Mouse (Mus musculus): ENCODE results near the gene Mtm1. TPM values are rescaled to one million over a fixed set of nuclear protein-coding genes. Genes with fewer than 3 reads are reported as not detected.

The Mtm1 gene
- 4.7 and 5.1 TPM in 2 replicates for polyA plus RNA-seq (2014; fragmentation: Nextera tagmentation; extraction: Ambion mirVana)

DNA sequence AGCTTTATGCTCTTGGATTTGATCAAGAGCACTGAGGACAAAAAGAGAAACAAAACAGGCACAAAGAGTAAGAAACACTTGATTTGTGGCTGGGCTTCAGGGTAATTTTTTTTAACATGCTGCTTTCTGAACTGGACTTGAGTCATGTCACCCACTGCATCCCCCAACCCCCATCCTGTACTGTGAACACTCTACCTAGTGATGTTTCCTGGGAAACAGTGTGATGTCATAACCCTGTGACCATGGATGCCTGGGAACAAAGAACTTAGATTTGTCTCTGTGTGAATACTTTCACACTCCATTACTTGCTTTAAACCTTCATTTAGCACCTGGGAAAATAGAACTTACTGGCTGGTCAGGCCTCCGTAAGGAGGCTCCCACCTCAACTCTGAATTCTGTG lies at the start of gene Mtm1:
Gene Mtm1 (plus strand): TSS at position 301 of the 400 bp plus-strand sequence.
- Histone ChIP-seq H3K36me3 (ENCODE audit: control insufficient read depth, insufficient read depth, low read length) (no peaks in the 10 kb centered on the region), H3K4me3 (replicated peaks; ENCODE audit: low read depth, low read length) (no peak within 1 kb of the TSS), H3K27me3 (ENCODE audit: control insufficient read depth, insufficient read depth, low read length) (no peaks in the 10 kb centered on the region), H3K4me1 (ENCODE audit: control insufficient read depth, insufficient read depth, low read length) (no peaks in the 10 kb centered on the region), H3K9ac (replicated peaks; ENCODE audit: low read length) (no peak within 1 kb of the TSS), H3K4me2 (ENCODE audit: low read length) (no peak within 1 kb of the TSS), H3K9me3 (ENCODE audit: control insufficient read depth, low read length) (no peaks in the 10 kb centered on the region), H3K27ac (replicated peaks; ENCODE audit: low read depth, low read length) (no peak within 1 kb of the TSS)
- ATAC-seq (ENCODE audit: low FRiP score, low TSS enrichment) = no peak
- no peak for DNase-seq
- 71% methylated on average over 1 of the region's 1 CpGs for WGBS

- Histone ChIP-seq H3K4me2 (ENCODE audit: low read length) (no peak overlapping the region), H3K36me3 (ENCODE audit: control insufficient read depth, insufficient read depth, low read length) (no peaks in the 10 kb centered on the region), H3K4me1 (ENCODE audit: control insufficient read depth, insufficient read depth, low read length) (no peaks in the 10 kb centered on the region), H3K9ac (replicated peaks; ENCODE audit: low read length) (no peak overlapping the region), H3K9me3 (ENCODE audit: control insufficient read depth, low read length) (no peaks in the 10 kb centered on the region), H3K27me3 (ENCODE audit: control insufficient read depth, insufficient read depth, low read length) (no peaks in the 10 kb centered on the region), H3K4me3 (replicated peaks; ENCODE audit: low read depth, low read length) (no peak overlapping the region), H3K27ac (replicated peaks; ENCODE audit: low read depth, low read length) (no peak overlapping the region)
- 92% methylated on average over 3 of the region's 3 CpGs for WGBS
- no peak for DNase-seq
- ATAC-seq (ENCODE audit: low FRiP score, low TSS enrichment) = no peak
These were observed 29.0 kb upstream of the Mtm1 start for GRCm38 (mm10) chrX:71181526-71181925.

GRCm38 (mm10) chrX:71183671-71184070 lies 26.9 kb upstream of the Mtm1 start:
- Histone ChIP-seq H3K4me1 (ENCODE audit: control insufficient read depth, insufficient read depth, low read length) (no peaks in the 10 kb centered on the region), H3K9me3 (ENCODE audit: control insufficient read depth, low read length) (no peaks in the 10 kb centered on the region), H3K4me3 (replicated peaks; ENCODE audit: low read depth, low read length) (no peak overlapping the region), H3K27me3 (ENCODE audit: control insufficient read depth, insufficient read depth, low read length) (no peaks in the 10 kb centered on the region), H3K4me2 (ENCODE audit: low read length) (no peak overlapping the region), H3K27ac (replicated peaks; ENCODE audit: low read depth, low read length) (no peak overlapping the region), H3K9ac (replicated peaks; ENCODE audit: low read length) (no peak overlapping the region), H3K36me3 (ENCODE audit: control insufficient read depth, insufficient read depth, low read length) (no peaks in the 10 kb centered on the region)
- ATAC-seq (ENCODE audit: low FRiP score, low TSS enrichment) = no peak
- no peak for DNase-seq
- 90% methylated on average over 4 of the region's 4 CpGs for whole genome bisulfite sequencing

DNA sequence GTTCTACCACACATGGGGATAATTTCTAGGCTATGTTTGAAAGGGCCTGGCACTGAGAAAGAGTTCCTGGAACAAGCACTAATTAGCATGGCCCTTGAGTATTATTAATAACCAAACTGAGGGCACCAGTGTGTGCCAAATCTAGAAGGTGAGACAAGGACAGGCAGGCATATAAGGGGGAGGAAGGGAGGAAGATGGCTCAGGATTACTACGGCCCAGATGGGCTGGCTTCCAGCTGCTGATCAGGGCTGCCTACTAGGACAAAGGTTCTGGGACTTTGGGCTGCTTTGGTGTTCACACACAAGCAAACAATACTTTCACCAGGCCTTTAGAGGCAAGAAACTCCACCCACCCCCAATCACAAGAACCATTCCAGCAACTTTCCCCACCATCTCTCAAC lies 24.2 kb upstream of the Mtm1 start:
- WGBS = 86% methylated on average over 1 of the region's 1 CpGs
- Histone ChIP-seq H3K4me3 (replicated peaks; ENCODE audit: low read depth, low read length) (no peak overlapping the region), H3K9me3 (ENCODE audit: control insufficient read depth, low read length) (no peaks in the 10 kb centered on the region), H3K36me3 (ENCODE audit: control insufficient read depth, insufficient read depth, low read length) (no peaks in the 10 kb centered on the region), H3K27me3 (ENCODE audit: control insufficient read depth, insufficient read depth, low read length) (no peaks in the 10 kb centered on the region), H3K4me1 (ENCODE audit: control insufficient read depth, insufficient read depth, low read length) (no peaks in the 10 kb centered on the region), H3K9ac (replicated peaks; ENCODE audit: low read length) (no peak overlapping the region), H3K4me2 (ENCODE audit: low read length) (no peak overlapping the region), H3K27ac (replicated peaks; ENCODE audit: low read depth, low read length) (no peak overlapping the region)
- ATAC-seq (ENCODE audit: low FRiP score, low TSS enrichment) (no peak), DNase-seq (no peak)

- Histone ChIP-seq H3K36me3 (ENCODE audit: control insufficient read depth, insufficient read depth, low read length) (no peaks in the 10 kb centered on the region), H3K27ac (replicated peaks; ENCODE audit: low read depth, low read length) (no peak overlapping the region), H3K27me3 (ENCODE audit: control insufficient read depth, insufficient read depth, low read length) (no peaks in the 10 kb centered on the region), H3K4me1 (ENCODE audit: control insufficient read depth, insufficient read depth, low read length) (no peaks in the 10 kb centered on the region), H3K4me2 (ENCODE audit: low read length) (no peak overlapping the region), H3K4me3 (replicated peaks; ENCODE audit: low read depth, low read length) (no peak overlapping the region), H3K9ac (replicated peaks; ENCODE audit: low read length) (no peak overlapping the region), H3K9me3 (ENCODE audit: control insufficient read depth, low read length) (no peaks in the 10 kb centered on the region)
- DNase-seq (no peak), ATAC-seq (ENCODE audit: low FRiP score, low TSS enrichment) (no peak)
- 77% methylated on average over 2 of the region's 2 CpGs for WGBS
These were observed 5.8 kb upstream of the Mtm1 start for GRCm38 (mm10) chrX:71204776-71205175.

- Histone ChIP-seq H3K27me3 (ENCODE audit: control insufficient read depth, insufficient read depth, low read length) (no peaks in the 10 kb centered on the region), H3K4me3 (replicated peaks; ENCODE audit: low read depth, low read length) (no peak overlapping the region), H3K9me3 (ENCODE audit: control insufficient read depth, low read length) (no peaks in the 10 kb centered on the region), H3K4me1 (ENCODE audit: control insufficient read depth, insufficient read depth, low read length) (no peaks in the 10 kb centered on the region), H3K9ac (replicated peaks; ENCODE audit: low read length) (no peak overlapping the region), H3K27ac (replicated peaks; ENCODE audit: low read depth, low read length) (no peak overlapping the region), H3K4me2 (ENCODE audit: low read length) (no peak overlapping the region), H3K36me3 (ENCODE audit: control insufficient read depth, insufficient read depth, low read length) (no peaks in the 10 kb centered on the region)
- no peak for DNase-seq
- WGBS = 85% methylated on average over 1 of the region's 1 CpGs
- no peak for ATAC-seq (ENCODE audit: low FRiP score, low TSS enrichment)
These were observed 4.6 kb upstream of the Mtm1 start for GRCm38 (mm10) chrX:71205821-71206542.

- DNase-seq (no peak), ATAC-seq (ENCODE audit: low FRiP score, low TSS enrichment) (no peak)
- no peak overlapping the region for H3K4me3 ChIP-seq (replicated peaks; ENCODE audit: low read depth, low read length)
- no peaks in the 10 kb centered on the region for H3K9me3 ChIP-seq (ENCODE audit: control insufficient read depth, low read length)
- no peak overlapping the region for H3K4me2 ChIP-seq (ENCODE audit: low read length)
- no peaks in the 10 kb centered on the region for H3K4me1 ChIP-seq (ENCODE audit: control insufficient read depth, insufficient read depth, low read length)
- no peak overlapping the region for H3K27ac ChIP-seq (replicated peaks; ENCODE audit: low read depth, low read length)
- no peak overlapping the region for H3K9ac ChIP-seq (replicated peaks; ENCODE audit: low read length)
- no peaks in the 10 kb centered on the region for H3K36me3 ChIP-seq (ENCODE audit: control insufficient read depth, insufficient read depth, low read length)
- H3K27me3 ChIP-seq (ENCODE audit: control insufficient read depth, insufficient read depth, low read length) = no peaks in the 10 kb centered on the region
- WGBS = 81% methylated on average over 1 of the region's 1 CpGs
These were observed 4.0 kb upstream of the Mtm1 start for GRCm38 (mm10) chrX:71206595-71206994.

- no peak overlapping the region for H3K9ac ChIP-seq (replicated peaks; ENCODE audit: low read length)
- no peak overlapping the region for H3K27ac ChIP-seq (replicated peaks; ENCODE audit: low read depth, low read length)
- peak; percentile 23 for DNase-seq
- H3K4me1 ChIP-seq (ENCODE audit: control insufficient read depth, insufficient read depth, low read length) = no peaks in the 10 kb centered on the region
- no peak for ATAC-seq (ENCODE audit: low FRiP score, low TSS enrichment)
- H3K9me3 ChIP-seq (ENCODE audit: control insufficient read depth, low read length) = no peaks in the 10 kb centered on the region
- no peaks in the 10 kb centered on the region for H3K36me3 ChIP-seq (ENCODE audit: control insufficient read depth, insufficient read depth, low read length)
- H3K27me3 ChIP-seq (ENCODE audit: control insufficient read depth, insufficient read depth, low read length) = no peaks in the 10 kb centered on the region
- no peak overlapping the region for H3K4me2 ChIP-seq (ENCODE audit: low read length)
- H3K4me3 ChIP-seq (replicated peaks; ENCODE audit: low read depth, low read length) = no peak overlapping the region
- WGBS = 39% methylated on average over 4 of the region's 4 CpGs
These were observed 2.3 kb downstream of the Mtm1 start for GRCm38 (mm10) chrX:71212911-71213310.

- DNase-seq = peak; percentile 84
- Histone ChIP-seq H3K27me3 (ENCODE audit: control insufficient read depth, insufficient read depth, low read length) (no peaks in the 10 kb centered on the region), H3K36me3 (ENCODE audit: control insufficient read depth, insufficient read depth, low read length) (no peaks in the 10 kb centered on the region), H3K27ac (replicated peaks; ENCODE audit: low read depth, low read length) (no peak overlapping the region), H3K4me1 (ENCODE audit: control insufficient read depth, insufficient read depth, low read length) (no peaks in the 10 kb centered on the region), H3K4me2 (ENCODE audit: low read length) (peak overlapping the region; percentile 68), H3K9ac (replicated peaks; ENCODE audit: low read length) (peak overlapping the region; percentile 44; the same call in 1 of the 2 replicates), H3K9me3 (ENCODE audit: control insufficient read depth, low read length) (no peaks in the 10 kb centered on the region), H3K4me3 (replicated peaks; ENCODE audit: low read depth, low read length) (peak overlapping the region; percentile 46)
- 25% methylated on average over 20 of the region's 20 CpGs for WGBS
- peak; percentile 97 for ATAC-seq (ENCODE audit: low FRiP score, low TSS enrichment)
These were observed 4.0 kb downstream of the Mtm1 start for GRCm38 (mm10) chrX:71214441-71215112.

All from midbrain, embryonic 14.5 days (tissue).